Mouse (Mus musculus) leukemia stem cell, adult 10-12 weeks (primary cell): ENCODE results near the gene Heg1. TPM values are rescaled to one million over a fixed set of nuclear protein-coding genes. Genes with fewer than 3 reads are reported as not detected.

Source experiments
- polyA plus RNA-seq: library from polyadenylated mRNA; stranded (reverse); fragments of >175 nt; gene quantifications from 2 replicates; pipeline ENCODE4 v1.2.3, GENCODE M21; 2012; ENCODE audit warnings: low replicate concordance

Heg1 gene
- polyA plus RNA-seq, result 8.2 and 9.6 TPM in 2 replicates

GRCm38 (mm10) chr16:33684162-33684702 lies at the start of gene Heg1:
TSS of gene Heg1 (plus strand) at chr16:33684370.

GRCm38 (mm10) chr16:33793846-33794791 lies 109.9 kb downstream of the Heg1 start, which contains the start of gene Muc13:
TSS of gene Muc13 (plus strand) at chr16:33794037.

Other genes with a start within 250 kb of the Heg1 start
- not detected in 2 replicates for gene Slc12a8, start 167.0 kb upstream of the Heg1 start, polyA plus RNA-seq
- gene Muc13, start 109.7 kb downstream of the Heg1 start, polyA plus RNA-seq, result 0.06 and 0.23 TPM in 2 replicates
- gene Itgb5, start 145.3 kb downstream of the Heg1 start, polyA plus RNA-seq, result 3.1 and 3.7 TPM in 2 replicates